Mouse (Mus musculus) heart, postnatal 10 days (tissue): ENCODE measurements around the gene Il10ra. TPM values are rescaled to one million over a fixed set of nuclear protein-coding genes. Genes with fewer than 3 reads are reported as not detected.

Source experiments
- DNase-seq, 2 experiments: peaks; one replicate each; pipeline ENCODE4 v3.0.0; 2021
- intact Hi-C: fragments of 180-260 bp; cut with DNase I; formaldehyde crosslinking; loops from one replicate; pipeline ENCODE4 v1.15.1; 2025
- total RNA-seq, 2 experiments: library from RNA; stranded (reverse); gene quantifications; 2 replicates each; pipeline ENCODE4 v1.2.3; 2021

Gene Il10ra
- 1 to 10 TPM; 1.3 TPM for total RNA-seq

- peak; percentile 41 to 46 for DNase-seq
- intact Hi-C loops: no loop called here
These were observed at the start of gene Il10ra for GRCm38 (mm10) chr9:45268597-45269325. TSS of gene Il10ra (minus strand) at chr9:45269149.

- DNase-seq: peak; percentile 29 to 37
- intact Hi-C loops: no loop called here
These were observed 48.7 kb upstream of the Il10ra start for GRCm38 (mm10) chr9:45317635-45318034.

GRCm38 (mm10) chr9:45313913-45314312, 45.0 kb upstream of the Il10ra start:
- intact Hi-C loops: no loop called here
- DNase-seq: no peak

GRCm38 (mm10) chr9:45311858-45312257, 42.9 kb upstream of the Il10ra start:
- intact Hi-C loops: no loop called here
- no peak for DNase-seq

- no peak for DNase-seq
- intact Hi-C loops: loop anchor here (10.0 kb wide), 1 partner anchor 446 kb away; no protein-coding TSS in a partner anchor
These were observed 39.6 kb upstream of the Il10ra start for GRCm38 (mm10) chr9:45308521-45308920.

- intact Hi-C loops: loop anchor here (10.0 kb wide), 1 partner anchor 448 kb away; no protein-coding TSS in a partner anchor
- no peak for DNase-seq
These were observed 37.9 kb upstream of the Il10ra start for GRCm38 (mm10) chr9:45306746-45307410.

- no peak for DNase-seq
- intact Hi-C loops: loop anchor here (2.0 to 10.0 kb wide), 3 partner anchors 43 to 453 kb away; no protein-coding TSS in a partner anchor
These were observed 32.8 kb upstream of the Il10ra start for GRCm38 (mm10) chr9:45301771-45302170.

- peak; percentile 94 to 97 for DNase-seq
- intact Hi-C loops: loop anchor here (1.0 to 10.0 kb wide), 5 partner anchors 44 to 454 kb away; no protein-coding TSS in a partner anchor
These were observed 31.6 kb upstream of the Il10ra start for GRCm38 (mm10) chr9:45300422-45301104.

GRCm38 (mm10) chr9:45299231-45300006, 30.5 kb upstream of the Il10ra start:
- intact Hi-C loops: loop anchor here (1.0 to 10.0 kb wide), 5 partner anchors 45 to 455 kb away; no protein-coding TSS in a partner anchor
- DNase-seq: peak; percentile 19 to 40

- intact Hi-C loops: no loop called here
- DNase-seq: no peak
These were observed 25.5 kb upstream of the Il10ra start for GRCm38 (mm10) chr9:45294210-45295011.

GRCm38 (mm10) chr9:45291481-45292168, 22.7 kb upstream of the Il10ra start:
- no peak for DNase-seq
- intact Hi-C loops: no loop called here

GRCm38 (mm10) chr9:45282466-45282865, 13.5 kb upstream of the Il10ra start:
- intact Hi-C loops: no loop called here
- DNase-seq: no peak

GRCm38 (mm10) chr9:45280891-45281290, 11.9 kb upstream of the Il10ra start:
- intact Hi-C loops: no loop called here
- no peak for DNase-seq

GRCm38 (mm10) chr9:45280059-45280458, 11.1 kb upstream of the Il10ra start:
- intact Hi-C loops: no loop called here
- no peak for DNase-seq

GRCm38 (mm10) chr9:45274635-45275034, 5.7 kb upstream of the Il10ra start:
- intact Hi-C loops: no loop called here
- no peak for DNase-seq

GRCm38 (mm10) chr9:45274218-45274617, 5.3 kb upstream of the Il10ra start:
- DNase-seq: no peak
- intact Hi-C loops: no loop called here

GRCm38 (mm10) chr9:45272213-45272612, 3.3 kb upstream of the Il10ra start:
- no peak for DNase-seq
- intact Hi-C loops: no loop called here

- intact Hi-C loops: no loop called here
These were observed 870 bp downstream of the Il10ra start for GRCm38 (mm10) chr9:45268079-45268478.

GRCm38 (mm10) chr9:45267099-45267498, 1.9 kb downstream of the Il10ra start:
- intact Hi-C loops: no loop called here
- no peak for DNase-seq

More at GRCm38 (mm10) chr9:45268079-45268478, 870 bp downstream of the Il10ra start:
- DNase-seq: no peak
